ENCODE assay signal across 14 mouse cellular contexts in genomic region chr7:16207076-16207475, GRCm38 (mm10). TPM values are rescaled to one million over a fixed set of nuclear protein-coding genes. Genes with fewer than 3 reads are reported as not detected.
A peak's percentile ranks its signal among the peaks of the same experiment; 100 is the strongest.
DNase-seq lines count a peak whose midpoint lies in the region; ATAC-seq and TF ChIP-seq lines count a peak whose summit lies in the region.
"Had no signal": no experiment of that assay in that cellular context is flagged by ENCODE, and none has a peak within 500 bp of the region (broad histone marks: within the 10 kb centered on the region; RNA-seq: fewer than 3 reads in every experiment).

No protein-coding gene starts in this region.

- H3K9ac ChIP-seq in intestine, postnatal 0 days (ENCODE audit: low read depth, low read length) = no peak overlapping the region
- no peak overlapping the region for H3K9ac ChIP-seq in intestine, embryonic 15.5 days
- H3K9ac ChIP-seq in CH12.LX (ENCODE audit: insufficient read depth, low read depth) = no peak overlapping the region
- H3K9ac ChIP-seq in stomach, postnatal 0 days (ENCODE audit: low read length) = no peak overlapping the region

- H3K79me2 ChIP-seq in CH12.LX (replicated peaks; ENCODE audit: control insufficient read depth, extremely low read depth, insufficient read depth, poor library complexity, severe bottlenecking) = no peaks in the 10 kb centered on the region

- peaks cover 56% of the 10 kb centered on the region for H3K36me3 ChIP-seq in intestine, postnatal 0 days (ENCODE audit: control insufficient read depth, insufficient read depth)
- H3K36me3 ChIP-seq in intestine, embryonic 15.5 days = peaks cover 20% of the 10 kb centered on the region
- peaks cover 79 to 96% of the 10 kb centered on the region in 2 experiments for H3K36me3 ChIP-seq in CH12.LX (replicated peaks in 1 of 2; ENCODE audit: control insufficient read depth in 1 of 2, insufficient read depth in 1 of 2, low read length in 1 of 2)
- H3K36me3 ChIP-seq in stomach, postnatal 0 days (ENCODE audit: control insufficient read depth, insufficient read depth, low read length) = peaks cover 14% of the 10 kb centered on the region
- H3K36me3 ChIP-seq in hindbrain, embryonic 10.5 days = peaks cover 100% of the 10 kb centered on the region

- no peak for TF ChIP-seq EP300 in CH12.LX (IDR thresholded peaks at IDR 0.05; ENCODE audit: low read length)
- TF ChIP-seq EP300 in stomach, postnatal 0 days (optimal IDR thresholded peaks at IDR 0.05) = no peak

- peak overlapping the region; percentile 15; the same call in 1 of the 2 replicates for H3K27ac ChIP-seq in intestine, postnatal 0 days (ENCODE audit: low read depth, low read length)
- no peak overlapping the region for H3K27ac ChIP-seq in intestine, embryonic 15.5 days
- peak overlapping the region; percentile 62; the same call in 1 of the 2 replicates for H3K27ac ChIP-seq in CH12.LX (ENCODE audit: insufficient read depth, low read depth)
- peak overlapping the region; percentile 30; the same call in 1 of the 2 replicates for H3K27ac ChIP-seq in stomach, postnatal 0 days (replicated peaks)
- H3K27ac ChIP-seq in hindbrain, embryonic 10.5 days = no peak overlapping the region

- no peak overlapping the region for H3K4me3 ChIP-seq in intestine, postnatal 0 days (ENCODE audit: low read depth, low read length)
- no peak overlapping the region for H3K4me3 ChIP-seq in intestine, embryonic 15.5 days (replicated peaks)
- H3K4me3 ChIP-seq in CH12.LX (replicated peaks in 1 of 3; ENCODE audit: low read depth in 2 of 3, low read length in 2 of 3, poor library complexity in 1 of 3) = no peak overlapping the region
- no peak overlapping the region for H3K4me3 ChIP-seq in stomach, postnatal 0 days (ENCODE audit: low read depth, low read length)
- H3K4me3 ChIP-seq in hindbrain, embryonic 10.5 days = no peak overlapping the region

- 88% methylated on average over 7 of the region's 7 CpGs for WGBS in intestine, postnatal 0 days
- WGBS in intestine, embryonic 15.5 days = 83% methylated on average over 7 of the region's 7 CpGs
- 87% methylated on average over 7 of the region's 7 CpGs for WGBS in stomach, postnatal 0 days
- WGBS in hindbrain, embryonic 10.5 days = 84% methylated on average over 7 of the region's 7 CpGs

- no peak for ATAC-seq in intestine, postnatal 0 days
- no peak for ATAC-seq in intestine, embryonic 15.5 days
- peak; percentile 15 to 18; a peak in 1 of 4 replicates for ATAC-seq in hematopoietic stem cell, adult 5-6 weeks (replicated peaks in 1 of 2; ENCODE audit: insufficient read depth in 1 of 2, low FRiP score in 2 of 2, low TSS enrichment in 1 of 2, low read depth in 1 of 2, poor library complexity in 2 of 2, severe bottlenecking in 2 of 2)
- ATAC-seq in stomach, postnatal 0 days (ENCODE audit: low FRiP score, low TSS enrichment) = no peak
- no peak for ATAC-seq in erythroid progenitor cell, adult 5-6 weeks (replicated peaks; ENCODE audit: low FRiP score, poor library complexity, severe bottlenecking)
- ATAC-seq: midbrain, embryonic 16.5 days had no signal

- no peaks in the 10 kb centered on the region for H3K4me1 ChIP-seq in intestine, postnatal 0 days (replicated peaks; ENCODE audit: control insufficient read depth, insufficient read depth, low read length)
- 0 out of 2 replicates have a peak, but pooled peaks cover 3% of the 10 kb centered on the region for H3K4me1 ChIP-seq in intestine, embryonic 15.5 days (replicated peaks)
- H3K4me1 ChIP-seq in CH12.LX (ENCODE audit: control insufficient read depth in 1 of 2, insufficient read depth in 2 of 2) = peaks cover 27 to 76% of the 10 kb centered on the region in 2 experiments
- no peaks in the 10 kb centered on the region for H3K4me1 ChIP-seq in stomach, postnatal 0 days (replicated peaks; ENCODE audit: control insufficient read depth, insufficient read depth)
- H3K4me1 ChIP-seq in hindbrain, embryonic 10.5 days (replicated peaks) = no peaks in the 10 kb centered on the region

- peak; percentile 48 for DNase-seq in CH12.LX (ENCODE audit: extremely low read depth)
- DNase-seq in stomach, postnatal 0 days (ENCODE audit: low spot score) = no peak
- no peak for DNase-seq in hindbrain, embryonic 10.5 days (ENCODE audit: low spot score)
- no peak for DNase-seq in ovary, postnatal 36 days (ENCODE audit: low spot score)
- DNase-seq: cerebellum, adult 11-12 months; kidney, adult 18-20 months; lung, adult 2 months had no signal

- dilution Hi-C loops in CH12.LX (cut with MboI; ENCODE audit: extremely low pct_ligation_motif_present, extremely low pct_unique_long_range_greater_than_20kb, low sequenced_read_pairs) = no loop called here

- no peaks in the 10 kb centered on the region for H3K9me3 ChIP-seq in intestine, postnatal 0 days (ENCODE audit: control insufficient read depth)
- no peaks in the 10 kb centered on the region for H3K9me3 ChIP-seq in intestine, embryonic 15.5 days
- no peaks in the 10 kb centered on the region for H3K9me3 ChIP-seq in CH12.LX (replicated peaks; ENCODE audit: low read length)
- H3K9me3 ChIP-seq in stomach, postnatal 0 days (ENCODE audit: control insufficient read depth, low read length) = no peaks in the 10 kb centered on the region
- no peaks in the 10 kb centered on the region for H3K9me3 ChIP-seq in hindbrain, embryonic 10.5 days

- H3K27me3 ChIP-seq in intestine, postnatal 0 days (replicated peaks; ENCODE audit: control insufficient read depth, insufficient read depth, low read length) = no peaks in the 10 kb centered on the region
- H3K27me3 ChIP-seq in intestine, embryonic 15.5 days (replicated peaks) = no peaks in the 10 kb centered on the region
- H3K27me3 ChIP-seq in CH12.LX (replicated peaks) = no peaks in the 10 kb centered on the region
- no peaks in the 10 kb centered on the region for H3K27me3 ChIP-seq in stomach, postnatal 0 days (ENCODE audit: control insufficient read depth, insufficient read depth, low read length)
- H3K27me3 ChIP-seq in hindbrain, embryonic 10.5 days (ENCODE audit: insufficient read depth, poor library complexity, severe bottlenecking) = no peaks in the 10 kb centered on the region

- TF ChIP-seq POLR2A in CH12.LX (IDR thresholded peaks at IDR 0.05; ENCODE audit: low read depth, low read length) = no peak

- no peak overlapping the region for H3K4me2 ChIP-seq in intestine, postnatal 0 days (replicated peaks; ENCODE audit: low read depth)
- no peak overlapping the region for H3K4me2 ChIP-seq in intestine, embryonic 15.5 days (replicated peaks)
- H3K4me2 ChIP-seq in CH12.LX (ENCODE audit: insufficient read depth, low read depth, poor library complexity, severe bottlenecking) = no peak overlapping the region
- no peak overlapping the region for H3K4me2 ChIP-seq in stomach, postnatal 0 days (replicated peaks; ENCODE audit: low read depth)

- in situ Hi-C loops in CH12.LX (cut with MboI; ENCODE audit: low pct_ligation_motif_present, low pct_unique_long_range_greater_than_20kb, low sequenced_read_pairs) = no loop called here

- no peak for TF ChIP-seq RAD21 in CH12.LX (IDR thresholded peaks at IDR 0.05; ENCODE audit: low read depth, low read length)

- TF ChIP-seq CTCF in intestine, postnatal 0 days (IDR thresholded peaks at IDR 0.05; ENCODE audit: low read depth) = no peak
- TF ChIP-seq CTCF in CH12.LX (conservative IDR thresholded peaks at IDR 0.05 in 1 of 2, IDR thresholded peaks at IDR 0.05 in 1 of 2; ENCODE audit: low read depth in 2 of 2, low read length in 2 of 2) = no peak
- TF ChIP-seq CTCF in stomach, postnatal 0 days (IDR thresholded peaks at IDR 0.05; ENCODE audit: low read depth) = no peak

RNA-seq across cellular contexts. Expression of gene Dhx34, which starts 14.8 kb away (rescaled TPM):
- 7.3 and 9.0 TPM in 2 replicates for polyA plus RNA-seq in intestine, postnatal 0 days (2015; fragmentation: Nextera tagmentation; extraction: Ambion mirVana)
- polyA plus RNA-seq in intestine, embryonic 15.5 days (2015; fragmentation: Nextera tagmentation; extraction: Ambion mirVana) = 21.8 and 34.2 TPM in 2 replicates
- 14.8 and 18.0 TPM in 2 replicates for total RNA-seq in CH12.LX (2012; rRNA removed)
- 6.9 and 8.8 TPM in 2 replicates for total RNA-seq in CH12.LX (2014; rRNA removed)
- 11.8 and 15.2 TPM in 2 replicates for polyA plus RNA-seq in CH12.LX (2012; ENCODE audit: insufficient read length, low read depth)
- 8.8 and 9.7 TPM in 2 replicates for total RNA-seq in hematopoietic stem cell, adult 5-6 weeks (2017)
- 6.9 and 7.9 TPM in 2 replicates for polyA plus RNA-seq in stomach, postnatal 0 days (2015; fragmentation: Nextera tagmentation; extraction: Ambion mirVana)
- total RNA-seq in erythroid progenitor cell, adult 5-6 weeks (2015; ENCODE audit: low replicate concordance) = 2.5 and 2.9 TPM in 2 replicates
- 0.76 and 4.6 TPM in 2 replicates for total RNA-seq in erythroid progenitor cell, adult 5-6 weeks (2017; ENCODE audit: low replicate concordance)
- polyA plus RNA-seq in hindbrain, embryonic 10.5 days (2016; fragmentation: Nextera tagmentation; extraction: Ambion mirVana) = 22.0 and 22.3 TPM in 2 replicates

RNA-seq across cellular contexts. Expression of gene Meis3, which starts 32.2 kb away (rescaled TPM):
- 18.0 and 20.7 TPM in 2 replicates for polyA plus RNA-seq in intestine, postnatal 0 days (2015; fragmentation: Nextera tagmentation; extraction: Ambion mirVana)
- 30.8 and 31.8 TPM in 2 replicates for polyA plus RNA-seq in intestine, embryonic 15.5 days (2015; fragmentation: Nextera tagmentation; extraction: Ambion mirVana)
- 9.4 and 10.2 TPM in 2 replicates for total RNA-seq in CH12.LX (2012; rRNA removed)
- 7.1 and 7.9 TPM in 2 replicates for total RNA-seq in CH12.LX (2014; rRNA removed)
- 10.1 and 11.8 TPM in 2 replicates for polyA plus RNA-seq in CH12.LX (2012; ENCODE audit: insufficient read length, low read depth)
- total RNA-seq in hematopoietic stem cell, adult 5-6 weeks (2017) = 1.6 and 3.4 TPM in 2 replicates
- 10.9 and 11.8 TPM in 2 replicates for polyA plus RNA-seq in stomach, postnatal 0 days (2015; fragmentation: Nextera tagmentation; extraction: Ambion mirVana)
- total RNA-seq in erythroid progenitor cell, adult 5-6 weeks (2015; ENCODE audit: low replicate concordance) = 1.3 TPM in 1 of 2 replicates, not detected in the other
- not detected in 2 replicates for total RNA-seq in erythroid progenitor cell, adult 5-6 weeks (2017; ENCODE audit: low replicate concordance)
- 117 and 173 TPM in 2 replicates for polyA plus RNA-seq in hindbrain, embryonic 10.5 days (2016; fragmentation: Nextera tagmentation; extraction: Ambion mirVana)

RNA-seq across cellular contexts. Expression of gene C5ar2, which starts 36.9 kb away (rescaled TPM):
- 0.16 and 0.26 TPM in 2 replicates for polyA plus RNA-seq in intestine, postnatal 0 days (2015; fragmentation: Nextera tagmentation; extraction: Ambion mirVana)
- 0.13 and 0.23 TPM in 2 replicates for polyA plus RNA-seq in intestine, embryonic 15.5 days (2015; fragmentation: Nextera tagmentation; extraction: Ambion mirVana)
- total RNA-seq in CH12.LX (2012; rRNA removed) (0.04 TPM in 2 replicates), CH12.LX (2014; rRNA removed) (0.11 and 0.30 TPM in 2 replicates)
- polyA plus RNA-seq in CH12.LX (2012; ENCODE audit: insufficient read length, low read depth) = 0.22 and 0.33 TPM in 2 replicates
- total RNA-seq in hematopoietic stem cell, adult 5-6 weeks (2017) = 1.2 and 1.3 TPM in 2 replicates
- polyA plus RNA-seq in stomach, postnatal 0 days (2015; fragmentation: Nextera tagmentation; extraction: Ambion mirVana) = 0.24 TPM in 2 replicates
- 2.2 and 8.4 TPM in 2 replicates for total RNA-seq in erythroid progenitor cell, adult 5-6 weeks (2015; ENCODE audit: low replicate concordance)
- total RNA-seq in erythroid progenitor cell, adult 5-6 weeks (2017; ENCODE audit: low replicate concordance) = 1.8 and 3.3 TPM in 2 replicates
- polyA plus RNA-seq in hindbrain, embryonic 10.5 days (2016; fragmentation: Nextera tagmentation; extraction: Ambion mirVana) = 0.05 TPM in 1 of 2 replicates, not detected in the other
- polyA plus RNA-seq: embryonic facial prominence, embryonic 14.5 days had no signal

RNA-seq across cellular contexts. Expression of gene C5ar1, which starts 52.3 kb away (rescaled TPM):
- polyA plus RNA-seq in intestine, postnatal 0 days (2015; fragmentation: Nextera tagmentation; extraction: Ambion mirVana) = 2.1 TPM in 2 replicates
- 2.4 TPM in 2 replicates for polyA plus RNA-seq in intestine, embryonic 15.5 days (2015; fragmentation: Nextera tagmentation; extraction: Ambion mirVana)
- total RNA-seq in CH12.LX (2012; rRNA removed) = not detected in 2 replicates
- not detected in 2 replicates for total RNA-seq in CH12.LX (2014; rRNA removed)
- not detected in 2 replicates for polyA plus RNA-seq in CH12.LX (2012; ENCODE audit: insufficient read length, low read depth)
- 4.1 and 5.1 TPM in 2 replicates for total RNA-seq in hematopoietic stem cell, adult 5-6 weeks (2017)
- polyA plus RNA-seq in stomach, postnatal 0 days (2015; fragmentation: Nextera tagmentation; extraction: Ambion mirVana) = 1.9 and 2.0 TPM in 2 replicates
- total RNA-seq in erythroid progenitor cell, adult 5-6 weeks (2015; ENCODE audit: low replicate concordance) = 5.4 and 8.0 TPM in 2 replicates
- total RNA-seq in erythroid progenitor cell, adult 5-6 weeks (2017; ENCODE audit: low replicate concordance) = 2.3 and 5.0 TPM in 2 replicates
- polyA plus RNA-seq in hindbrain, embryonic 10.5 days (2016; fragmentation: Nextera tagmentation; extraction: Ambion mirVana) = 0.96 and 0.97 TPM in 2 replicates
- total RNA-seq: ES-E14 had no signal

Comparison
In these comparisons a context has a peak if more than half of its experiments do, and no peak if none do; other contexts are left out.
1. H3K27ac ChIP-seq: peak in intestine, postnatal 0 days (single experiment), CH12.LX (single experiment) and stomach, postnatal 0 days (single experiment); none in intestine, embryonic 15.5 days (single experiment) and hindbrain, embryonic 10.5 days (single experiment).
2. ATAC-seq: peak in hematopoietic stem cell, adult 5-6 weeks (2 of 2); none in intestine, postnatal 0 days (single experiment), intestine, embryonic 15.5 days (single experiment), stomach, postnatal 0 days (single experiment) and erythroid progenitor cell, adult 5-6 weeks (single experiment).